Mouse (Mus musculus) MEL (cell line): ENCODE measurements at regions not wholly inside any gene's neighbourhood (a gene's known extent, or its start where the extent isn't known, plus 50 kb on each side); places are given as distances from the start of the nearest gene placed in this dataset.

Experiments
- DNase-seq: peaks from one replicate; pipeline ENCODE4 v3.0.0; 2011; ENCODE audit warnings: low read depth, low spot score
- H3K27ac ChIP-seq: 2 replicates; pipeline ENCODE4 v1.5.1; 2012; ENCODE audit warnings: low read depth, mild to moderate bottlenecking, control low read depth, low read length, moderate library complexity; ENCODE audit not compliant: control insufficient read depth
- H3K27me3 ChIP-seq, 2 experiments: fragments of 150-350 bp in 1 of 2; sonication (generic) in 1 of 2; 2 replicates each; pipeline ENCODE4 v1.6.1; 2012; ENCODE audit warnings: low read length in 2 of 2, mild to moderate bottlenecking in 2 of 2, improper control_type of control experiment in 1 of 2, moderate library complexity in 1 of 2; ENCODE audit not compliant: insufficient read depth in 2 of 2, control insufficient read depth in 1 of 2
- H3K36me3 ChIP-seq, 2 experiments: 2 replicates each; pipeline ENCODE4 v1.6.1; 2012 to 2014; ENCODE audit warnings: low read length in 2 of 2, improper control_type of control experiment in 1 of 2, inconsistent platforms in 1 of 2, mild to moderate bottlenecking in 1 of 2; ENCODE audit not compliant: insufficient read depth in 2 of 2, control insufficient read depth in 1 of 2
- H3K4me1 ChIP-seq, 2 experiments: fragments of 150-350 bp in 1 of 2; sonication (generic) in 1 of 2; 2 replicates each; pipeline ENCODE4 v1.6.1; 2012; ENCODE audit warnings: low read length in 2 of 2, improper control_type of control experiment in 1 of 2, mild to moderate bottlenecking in 1 of 2; ENCODE audit not compliant: insufficient read depth in 2 of 2, control insufficient read depth in 1 of 2
- H3K4me3 ChIP-seq, 2 experiments: fragments of 150-350 bp in 1 of 2; sonication (generic) in 1 of 2; 2 replicates each; pipeline ENCODE4 v1.5.1; 2012; ENCODE audit warnings: low read depth in 2 of 2, low read length in 2 of 2, mild to moderate bottlenecking in 2 of 2, moderate library complexity in 2 of 2, control low read depth in 1 of 2, improper control_type of control experiment in 1 of 2; ENCODE audit not compliant: control insufficient read depth in 1 of 2, insufficient read depth in 1 of 2
- H3K79me2 ChIP-seq: 2 replicates; pipeline ENCODE4 v1.6.1; 2012; ENCODE audit warnings: mild to moderate bottlenecking, low read length, moderate library complexity; ENCODE audit not compliant: control insufficient read depth, poor library complexity, insufficient read depth
- H3K9ac ChIP-seq: 2 replicates; pipeline ENCODE4 v1.6.1; 2012; ENCODE audit warnings: low read depth, mild to moderate bottlenecking, control low read depth, low read length, moderate library complexity; ENCODE audit not compliant: control insufficient read depth, poor library complexity, severe bottlenecking
- H3K9me3 ChIP-seq: fragments of 150-350 bp; sonication (generic); replicated peaks from 2 replicates; pipeline ENCODE4 v1.6.1; 2012; ENCODE audit warnings: mild to moderate bottlenecking, low read length, improper control_type of control experiment, moderate library complexity; ENCODE audit not compliant: insufficient read depth
- CTCF ChIP-seq, 3 experiments: IDR thresholded peaks in 2 of 3; conservative IDR thresholded peaks in 1 of 3; 2 replicates each; pipeline ENCODE4 v1.5.1; 2011 to 2012; ENCODE audit warnings: low read length in 3 of 3, low read depth in 2 of 3, mild to moderate bottlenecking in 2 of 3, improper control_type of control experiment in 1 of 3, inconsistent platforms in 1 of 3, mixed read lengths in 1 of 3, moderate library complexity in 1 of 3; ENCODE audit not compliant: control insufficient read depth in 1 of 3, insufficient read depth in 1 of 3, poor library complexity in 1 of 3, severe bottlenecking in 1 of 3
- E2F4 ChIP-seq: IDR thresholded peaks from 2 replicates; pipeline ENCODE4 v1.6.1; 2011; ENCODE audit warnings: low read depth, low read length, improper control_type of control experiment, borderline replicate concordance
- ELF1 ChIP-seq: IDR thresholded peaks from 2 replicates; pipeline ENCODE4 v1.6.1; 2014; ENCODE audit warnings: low read depth, mild to moderate bottlenecking, inconsistent platforms, low read length, improper control_type of control experiment, moderate library complexity
- EP300 ChIP-seq, 2 experiments: IDR thresholded peaks; 2 replicates each; pipeline ENCODE4 v1.6.1; 2011; ENCODE audit warnings: improper control_type of control experiment in 2 of 2, low read length in 2 of 2, low read depth in 1 of 2, mild to moderate bottlenecking in 1 of 2
- HCFC1 ChIP-seq: IDR thresholded peaks from 2 replicates; pipeline ENCODE4 v1.6.1; 2012; ENCODE audit warnings: low read depth, mild to moderate bottlenecking, inconsistent platforms, low read length, improper control_type of control experiment, moderate library complexity
- JUND ChIP-seq: IDR thresholded peaks from 2 replicates; pipeline ENCODE4 v1.6.1; 2011; ENCODE audit warnings: low read depth, mild to moderate bottlenecking, improper control_type of control experiment, low read length
- KAT2A ChIP-seq: conservative IDR thresholded peaks from 2 replicates; pipeline ENCODE4 v1.6.1; 2012; ENCODE audit warnings: low read depth, low read length, improper control_type of control experiment, inconsistent platforms
- MAZ ChIP-seq: IDR thresholded peaks from 2 replicates; pipeline ENCODE4 v1.6.1; 2012; ENCODE audit warnings: low read depth, mild to moderate bottlenecking, inconsistent platforms, low read length, improper control_type of control experiment
- MXI1 ChIP-seq: IDR thresholded peaks from 2 replicates; pipeline ENCODE4 v1.6.1; 2011; ENCODE audit warnings: mild to moderate bottlenecking, low read depth, low read length, improper control_type of control experiment
- NELFE ChIP-seq: IDR thresholded peaks from 2 replicates; pipeline ENCODE4 v1.6.1; 2011; ENCODE audit warnings: low read depth, low read length, improper control_type of control experiment
- RAD21 ChIP-seq: IDR thresholded peaks from 2 replicates; pipeline ENCODE4 v1.6.1; 2011; ENCODE audit warnings: mild to moderate bottlenecking, low read depth, low read length, improper control_type of control experiment
- RCOR1 ChIP-seq: IDR thresholded peaks from 2 replicates; pipeline ENCODE4 v1.6.1; 2012; ENCODE audit warnings: low read depth, mild to moderate bottlenecking, inconsistent platforms, low read length, improper control_type of control experiment
- SMC3 ChIP-seq: IDR thresholded peaks from 2 replicates; pipeline ENCODE4 v1.6.1; 2011; ENCODE audit warnings: low read depth, low read length, improper control_type of control experiment
- TBP ChIP-seq: IDR thresholded peaks from 2 replicates; pipeline ENCODE4 v1.8.0; 2011; ENCODE audit warnings: low read depth, low read length, improper control_type of control experiment
- UBTF ChIP-seq: IDR thresholded peaks from 2 replicates; pipeline ENCODE4 v1.6.1; 2012; ENCODE audit warnings: low read depth, mild to moderate bottlenecking, inconsistent platforms, low read length, improper control_type of control experiment, moderate library complexity, borderline replicate concordance; ENCODE audit not compliant: insufficient read depth
- USF1 ChIP-seq: IDR thresholded peaks from 2 replicates; pipeline ENCODE4 v1.6.1; 2014; ENCODE audit warnings: low read depth, mild to moderate bottlenecking, inconsistent platforms, low read length, improper control_type of control experiment, moderate library complexity
- ZC3H11A ChIP-seq: IDR thresholded peaks from 2 replicates; pipeline ENCODE4 v1.6.1; 2012; ENCODE audit warnings: low read depth, mild to moderate bottlenecking, inconsistent platforms, low read length, improper control_type of control experiment
- ZKSCAN1 ChIP-seq: IDR thresholded peaks from 2 replicates; pipeline ENCODE4 v1.6.1; 2012; ENCODE audit warnings: low read depth, mild to moderate bottlenecking, inconsistent platforms, low read length, improper control_type of control experiment, moderate library complexity
- ZNF384 ChIP-seq: IDR thresholded peaks from 2 replicates; pipeline ENCODE4 v1.6.1; 2012; ENCODE audit warnings: low read depth, mild to moderate bottlenecking, inconsistent platforms, low read length, improper control_type of control experiment

DNA sequence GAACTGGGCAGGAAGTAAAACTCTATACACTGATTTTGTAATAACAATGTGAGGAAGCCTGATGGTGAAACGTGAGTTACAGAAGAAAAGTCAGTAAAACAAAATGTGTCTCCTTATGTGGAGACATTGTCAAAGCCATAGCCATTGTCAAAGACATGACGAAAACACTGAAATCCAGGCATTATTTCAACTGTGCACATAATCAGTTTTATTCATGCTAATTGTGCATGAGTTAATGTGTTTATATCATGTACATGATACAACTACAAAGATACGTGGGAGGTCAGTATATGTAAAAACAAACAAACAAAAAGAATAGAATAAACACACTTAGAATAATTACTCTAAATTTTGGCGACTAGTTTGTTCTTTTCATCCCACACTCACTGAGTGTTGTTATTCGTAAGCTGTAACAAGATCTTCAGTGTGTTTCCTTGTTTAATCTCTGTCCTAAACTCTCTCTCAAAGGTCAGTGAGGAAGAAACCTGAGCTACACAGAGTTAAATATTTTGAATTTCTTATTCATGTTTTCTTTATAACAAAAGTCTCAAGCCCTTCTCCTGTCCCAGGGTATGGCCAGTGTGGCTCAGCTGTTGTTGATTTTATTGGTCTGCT lies 536.0 kb upstream of the Grid2 start:
- Histone ChIP-seq H3K36me3 (no peaks in the 10 kb centered on the region), H3K4me3 (no peak overlapping the region), H3K27ac (no peak overlapping the region), H3K4me1 (no peaks in the 10 kb centered on the region), H3K9me3 (no peaks in the 10 kb centered on the region), H3K27me3 (no peaks in the 10 kb centered on the region), H3K9ac (no peak overlapping the region), H3K79me2 (no peaks in the 10 kb centered on the region)
- DNase-seq, result no peak
- TF ChIP-seq JUND, result no peak
- no peak for TF ChIP-seq SMC3
- TF ChIP-seq MAZ, result no peak
- TF ChIP-seq NELFE, result no peak
- no peak for TF ChIP-seq UBTF
- no peak for TF ChIP-seq RAD21
- no peak for TF ChIP-seq ZKSCAN1
- no peak for TF ChIP-seq ZC3H11A
- TF ChIP-seq EP300 (IDR thresholded peaks at IDR 0.05; ENCODE audit: low read depth in 1 of 2, low read length in 2 of 2), result no peak
- no peak for TF ChIP-seq MXI1
- TF ChIP-seq KAT2A, result no peak
- TF ChIP-seq HCFC1, result no peak
- TF ChIP-seq TBP, result no peak
- no peak for TF ChIP-seq ZNF384
- TF ChIP-seq ELF1, result no peak
- TF ChIP-seq CTCF (IDR thresholded peaks at IDR 0.05 in 2 of 3, conservative IDR thresholded peaks at IDR 0.05 in 1 of 3; ENCODE audit: control insufficient read depth in 1 of 3, insufficient read depth in 1 of 3, low read depth in 2 of 3, low read length in 3 of 3, poor library complexity in 1 of 3, severe bottlenecking in 1 of 3), result no peak
- TF ChIP-seq RCOR1, result no peak
- TF ChIP-seq E2F4, result no peak
- no peak for TF ChIP-seq USF1
- TF ChIP-seq, all 39 proteins: peak for 0
